Mouse (Mus musculus) kidney, postnatal 25 days (tissue): ENCODE data around the gene Mknk1.

Experiments
- DNase-seq, 2 experiments: peaks; one replicate each; pipeline ENCODE4 v3.0.0; 2021; ENCODE audit warnings: mixed read lengths in 2 of 2

The Mknk1 gene

DNA sequence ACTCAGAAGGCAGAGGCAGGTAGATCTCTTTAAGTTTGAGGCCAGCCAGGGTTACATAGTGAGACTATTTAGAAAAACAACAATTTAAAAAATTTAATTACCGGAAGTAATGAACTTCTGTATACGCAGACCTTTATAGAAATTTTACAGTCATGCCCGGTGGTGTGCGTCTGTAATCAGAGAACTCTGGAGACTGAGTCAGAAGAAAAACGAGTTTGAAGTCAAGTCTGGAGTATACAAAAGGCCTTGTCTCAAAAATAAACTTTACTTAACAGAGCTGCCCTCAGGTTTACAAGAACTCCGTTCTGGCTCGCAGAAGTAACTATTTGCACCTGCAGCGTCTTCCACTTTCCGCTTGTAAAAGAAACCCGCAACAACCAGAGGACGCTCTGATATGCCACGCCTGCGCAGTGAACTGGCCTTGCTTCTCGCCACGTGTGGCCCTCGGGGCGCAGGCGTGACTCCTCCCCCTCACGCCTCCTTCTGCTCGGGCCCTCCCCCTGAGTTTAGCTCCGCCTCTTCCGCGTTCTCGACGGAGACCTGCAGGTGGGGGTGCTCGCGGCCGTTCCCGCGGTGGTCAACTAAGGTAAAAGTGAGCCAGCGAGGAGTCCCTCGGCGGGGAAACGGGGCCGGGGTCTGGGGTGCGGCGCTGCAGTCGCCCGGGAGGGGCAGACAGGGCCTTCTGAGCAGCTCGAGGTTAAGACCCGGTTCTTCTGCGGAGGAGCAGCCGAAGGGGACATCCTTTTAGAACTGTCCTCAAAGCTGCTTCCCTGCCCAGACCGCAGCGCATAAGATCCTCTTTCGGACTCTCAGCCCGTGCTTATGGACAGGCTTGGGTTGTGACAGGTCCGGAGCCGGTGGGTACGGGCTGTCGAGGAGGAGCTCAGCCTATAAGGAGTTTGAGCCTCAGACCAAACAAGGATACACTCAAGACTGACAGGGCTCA lies at the start of gene Mknk1:
Gene Mknk1 (plus strand): TSS at position 503 of the 946 bp plus-strand sequence.
- DNase-seq, result peak; percentile 96 to 97

DNA sequence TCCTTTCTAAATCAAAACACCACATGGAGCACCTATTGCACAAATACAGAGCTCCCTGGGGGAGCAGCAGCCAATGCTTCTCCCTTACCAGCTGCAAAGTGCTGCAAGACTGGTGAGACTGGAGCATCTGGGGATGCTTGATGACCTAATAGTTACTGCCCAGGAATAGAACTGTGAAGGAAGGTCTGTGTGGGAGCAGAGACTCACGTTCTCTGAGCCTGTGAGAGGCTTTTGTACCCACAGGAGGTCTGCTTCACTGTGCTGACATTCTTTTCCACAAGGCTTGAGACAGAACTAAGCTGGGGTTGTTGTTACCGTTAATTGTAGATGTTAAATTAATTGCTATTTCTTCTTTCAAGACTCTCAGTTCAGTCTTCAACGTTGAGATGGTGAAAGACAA lies 48.1 kb upstream of the Mknk1 start:
- no peak for DNase-seq

DNA sequence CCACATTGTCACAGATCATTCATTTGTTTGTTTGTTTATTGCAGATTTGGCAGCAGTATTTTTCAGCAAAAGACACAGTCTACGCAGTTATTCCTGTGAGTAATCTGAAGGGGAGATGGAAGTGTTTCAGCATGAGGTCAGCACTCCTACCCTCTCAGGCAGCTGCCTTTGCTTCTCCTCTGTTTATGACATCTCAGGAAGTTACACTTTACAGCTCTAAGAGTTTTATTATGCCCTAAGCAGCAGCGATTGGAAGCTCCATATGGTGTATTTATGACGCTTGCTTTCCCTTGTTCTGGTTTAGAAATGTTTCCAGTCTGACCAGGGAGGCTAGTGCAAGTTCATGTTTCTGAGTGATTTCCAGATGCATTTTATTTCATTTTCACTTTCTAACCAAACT lies 43.6 kb upstream of the Mknk1 start:
- no peak for DNase-seq

DNA sequence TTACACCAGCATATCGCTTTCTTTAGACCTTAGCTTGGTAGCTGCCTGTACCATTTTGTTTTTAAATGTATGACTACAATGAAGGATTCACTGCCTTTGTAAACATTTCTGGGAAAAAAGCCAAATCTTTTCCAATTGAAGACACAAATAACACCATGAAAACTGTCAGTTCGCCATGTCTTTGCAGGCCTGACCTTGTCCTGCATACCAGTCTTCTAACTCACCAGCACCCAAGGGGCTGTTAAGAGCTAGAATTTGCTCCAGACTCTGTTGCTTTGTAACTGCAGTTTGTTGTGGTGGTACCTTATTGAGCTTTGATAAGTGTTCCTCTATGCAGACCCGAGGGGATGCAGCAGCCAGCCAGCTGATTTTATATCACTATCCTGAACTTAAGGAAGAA lies 39.0 kb upstream of the Mknk1 start:
- DNase-seq, result no peak

DNA sequence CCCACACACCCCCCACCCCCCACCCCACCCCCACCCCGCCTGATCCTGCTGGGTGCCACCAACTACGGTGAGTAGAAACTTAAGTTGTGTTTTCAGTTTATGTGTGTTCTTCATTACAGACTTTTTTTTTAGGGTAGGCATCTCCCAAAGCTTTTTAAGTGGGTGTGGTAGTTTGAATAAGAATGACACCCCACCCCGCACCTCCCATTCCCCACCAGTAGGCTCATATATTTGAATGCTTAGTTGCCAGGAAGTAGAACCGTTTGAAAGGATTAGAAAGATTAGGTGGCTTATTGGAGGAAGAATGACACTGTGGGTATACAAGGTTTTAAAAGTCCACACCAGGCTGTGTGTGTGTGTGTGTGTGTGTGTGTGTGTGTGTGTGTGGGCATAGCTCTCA lies 26.7 kb upstream of the Mknk1 start:
- DNase-seq, result no peak

DNA sequence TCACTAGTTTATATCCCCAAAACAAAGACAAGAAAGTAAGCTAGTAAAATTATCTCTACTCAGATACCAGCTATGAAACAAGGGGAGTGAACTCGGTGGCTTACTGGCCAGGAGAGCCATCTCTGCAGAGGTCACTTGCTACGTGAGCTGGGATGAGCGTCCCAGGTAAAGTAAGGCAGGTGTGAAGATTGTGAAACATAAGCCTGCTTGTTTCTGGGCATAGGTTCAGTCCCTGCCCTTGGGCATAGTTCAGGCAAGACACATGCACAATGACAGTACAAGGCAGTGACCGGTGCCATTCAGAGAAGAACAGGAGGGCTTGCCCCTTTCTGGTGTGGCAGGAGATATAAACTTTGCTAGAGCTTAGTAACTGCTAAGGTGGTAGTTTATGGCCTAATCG lies 23.4 kb upstream of the Mknk1 start:
- no peak for DNase-seq

DNA sequence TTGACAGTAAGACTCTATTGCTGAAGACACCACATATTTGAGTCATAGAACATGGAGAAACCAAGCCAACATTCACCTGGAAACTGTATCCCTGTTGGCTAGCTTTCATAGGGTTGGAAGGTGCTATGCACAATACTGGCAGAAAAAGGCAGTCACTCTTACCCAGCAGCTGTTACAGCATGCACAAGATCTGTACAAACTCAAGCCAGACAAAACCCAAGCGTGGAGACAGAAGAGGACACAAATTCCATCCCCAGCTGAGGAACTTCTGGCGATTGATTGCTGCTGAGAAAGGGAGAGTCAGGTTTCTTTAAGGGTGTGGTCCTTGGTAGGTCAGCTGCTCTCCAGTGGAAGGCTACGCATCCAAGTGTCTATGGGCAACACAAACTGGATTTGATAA lies 18.8 kb upstream of the Mknk1 start:
- no peak for DNase-seq

DNA sequence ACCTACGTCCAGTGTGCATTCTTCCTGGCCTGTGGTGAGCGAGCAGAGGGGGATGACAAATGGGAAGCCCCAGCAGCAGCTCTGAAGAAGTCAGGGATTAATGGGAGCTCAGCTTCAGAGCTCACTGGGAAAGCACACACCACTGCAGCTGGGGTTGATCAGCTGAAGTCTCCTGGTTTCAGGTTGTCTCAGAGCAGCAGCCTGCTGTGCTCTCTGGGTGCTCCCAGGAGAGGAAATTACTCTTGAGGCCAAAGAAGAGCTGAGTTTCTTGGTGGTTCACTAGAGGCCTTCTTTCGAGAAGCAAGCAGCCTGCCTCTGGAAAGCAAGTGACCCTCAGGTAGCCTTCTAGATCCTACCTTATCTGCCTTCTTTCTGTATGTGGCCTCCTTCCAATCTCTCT lies 18.1 kb upstream of the Mknk1 start:
- DNase-seq, result no peak

DNA sequence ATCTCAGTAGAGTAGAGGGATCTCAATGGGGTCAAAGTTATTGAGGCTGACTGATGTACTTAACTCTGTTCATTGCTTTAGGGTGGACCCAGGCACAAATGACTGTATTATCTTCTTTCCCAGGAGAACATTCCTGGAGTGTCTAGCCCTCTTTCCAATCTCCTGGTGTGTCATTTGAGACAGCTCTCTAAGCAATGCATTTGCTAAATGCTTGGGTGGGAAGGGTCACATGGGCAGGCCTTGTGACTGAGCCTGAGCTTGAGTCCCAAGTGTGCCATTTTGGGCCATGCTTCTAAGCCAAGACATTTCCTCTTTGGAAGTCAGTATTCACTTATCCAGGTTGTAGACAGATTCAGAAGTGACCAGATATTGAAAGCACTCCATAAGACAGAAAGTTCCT lies 17.6 kb upstream of the Mknk1 start:
- no peak for DNase-seq

DNA sequence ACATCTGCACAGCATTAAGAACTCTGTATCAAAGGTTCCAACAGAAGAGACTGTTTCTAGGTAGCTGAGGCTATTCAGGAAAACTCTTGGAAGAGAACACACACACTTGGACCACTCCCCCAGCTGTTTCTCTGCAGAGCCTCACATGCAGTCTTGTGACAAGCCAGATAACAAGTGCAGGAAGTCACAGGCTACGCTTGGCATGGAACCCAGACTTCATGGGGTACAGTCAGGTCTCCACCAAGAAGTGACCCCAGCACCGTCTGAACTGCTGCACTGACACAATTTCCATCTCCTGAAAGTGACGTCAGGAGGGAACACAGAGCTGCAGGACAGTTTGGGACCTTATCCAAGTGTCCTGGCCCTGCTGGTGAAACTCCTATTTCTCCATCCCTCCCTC lies 17.1 kb upstream of the Mknk1 start:
- peak in 1 of 2 experiments; percentile 40 for DNase-seq

DNA sequence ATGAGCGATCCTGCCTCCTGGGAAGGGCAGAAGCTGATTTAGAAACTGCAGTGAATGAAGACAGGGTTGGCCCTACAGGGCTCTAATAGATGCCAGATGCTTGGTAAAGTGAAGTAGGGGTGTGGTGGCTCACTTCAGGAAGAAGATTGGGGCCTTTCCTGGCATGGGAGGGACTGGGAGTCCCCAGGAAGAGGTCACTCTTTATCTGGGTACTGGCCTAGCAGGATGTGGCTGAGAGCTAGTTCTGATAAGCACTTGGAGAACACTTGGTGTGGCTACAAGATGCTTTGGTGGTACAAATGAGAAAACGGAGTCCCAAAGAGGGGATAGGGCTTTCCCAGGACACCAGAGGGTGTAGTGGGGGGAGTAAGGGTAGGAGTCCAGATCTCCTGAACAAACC lies 14.8 kb upstream of the Mknk1 start:
- no peak for DNase-seq

DNA sequence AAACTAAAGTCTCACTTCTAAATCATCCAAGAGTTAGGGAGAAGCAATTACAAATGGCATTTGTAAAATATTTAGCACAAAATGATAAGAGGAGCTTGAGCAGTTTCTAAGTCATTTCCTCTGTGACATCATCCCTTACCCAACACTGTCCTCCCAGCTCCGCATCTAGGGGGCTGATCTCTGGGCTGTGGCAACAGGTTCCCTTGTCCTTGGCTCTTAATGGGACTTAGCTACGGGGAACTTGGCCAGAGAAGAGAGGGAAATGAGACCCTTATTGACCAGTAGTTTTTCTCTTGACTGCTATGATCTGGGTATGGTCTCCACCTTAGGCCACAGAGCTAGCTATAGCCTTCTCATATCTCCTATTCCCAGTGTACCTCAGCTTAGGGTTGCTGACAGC lies 13.7 kb upstream of the Mknk1 start:
- DNase-seq, result no peak

DNA sequence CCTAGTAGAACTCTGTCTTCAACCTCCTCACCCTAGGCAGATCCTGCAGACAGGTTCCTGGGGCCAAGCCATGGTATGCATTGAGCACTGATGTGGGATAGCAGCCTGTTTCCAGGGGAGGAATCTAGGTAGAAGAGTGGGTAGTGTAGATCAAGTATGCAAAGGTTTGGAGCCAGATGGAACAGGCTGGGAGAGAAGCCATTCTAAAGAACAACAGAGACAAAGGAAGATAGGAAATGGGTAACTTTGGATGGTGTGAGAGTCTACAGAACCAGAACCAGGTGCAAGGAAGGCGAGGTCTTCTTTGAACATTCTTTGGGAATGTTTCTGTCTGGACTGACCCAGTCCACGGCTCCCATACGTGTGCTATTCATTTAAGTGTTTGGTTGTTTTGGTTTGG lies 11.9 kb upstream of the Mknk1 start:
- DNase-seq, result no peak

DNA sequence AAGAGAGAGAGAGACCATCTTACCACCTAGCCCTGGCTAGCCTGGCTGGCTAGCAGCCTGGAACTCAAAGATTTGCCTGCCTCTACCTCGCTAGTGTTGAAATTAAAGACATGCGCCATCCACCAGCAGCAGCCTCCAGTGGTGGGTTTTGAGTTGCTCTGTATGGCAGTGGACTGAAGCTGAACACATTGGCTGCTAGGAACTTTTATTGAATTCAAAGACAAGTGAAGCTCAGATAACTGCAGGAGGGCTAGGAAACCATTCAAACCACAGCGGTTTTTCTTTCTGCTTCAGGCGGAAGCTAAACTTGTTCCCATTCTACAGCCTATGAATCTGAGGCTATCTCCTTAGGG lies 11.5 kb upstream of the Mknk1 start:
- DNase-seq, result no peak

DNA sequence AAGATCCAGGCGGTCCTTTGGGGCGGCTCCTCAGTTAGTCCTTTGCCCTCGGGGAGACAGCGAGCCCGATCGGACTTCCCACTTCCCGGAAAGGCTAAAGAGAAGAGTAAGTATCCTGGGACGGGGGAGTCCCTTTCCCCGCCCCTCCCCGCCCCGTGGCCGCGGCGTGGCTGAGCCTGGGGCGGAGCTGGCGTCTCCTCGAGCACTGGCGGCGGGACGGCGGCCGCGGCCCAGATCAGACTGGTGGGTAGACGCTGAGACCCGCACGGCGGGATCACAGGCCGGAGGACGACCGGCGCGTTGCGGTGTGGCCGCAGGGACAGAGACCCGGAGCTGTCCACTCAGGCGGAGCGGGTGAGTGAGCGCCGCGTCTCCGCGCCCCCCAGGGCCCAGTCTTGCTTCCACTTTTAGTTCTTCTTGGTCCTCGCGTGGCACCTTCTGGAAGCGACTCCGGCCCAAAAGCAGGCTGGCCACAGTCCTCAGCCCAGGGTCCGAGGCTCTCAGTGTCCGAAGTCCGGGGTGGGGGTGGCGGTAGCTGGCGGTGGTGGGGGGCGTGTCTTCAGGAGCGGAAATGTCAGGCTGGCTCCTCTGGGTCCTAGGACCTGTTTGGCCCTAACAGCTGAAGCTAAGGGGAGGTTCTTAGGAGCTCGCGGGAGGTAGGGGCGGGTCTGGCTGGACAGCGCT lies 11.0 kb upstream of the Mknk1 start, which contains the start of gene Mob3c:
Gene Mob3c (plus strand): TSS at position 205 of the 684 bp plus-strand sequence.
- DNase-seq, result peak; percentile 84 to 93

DNA sequence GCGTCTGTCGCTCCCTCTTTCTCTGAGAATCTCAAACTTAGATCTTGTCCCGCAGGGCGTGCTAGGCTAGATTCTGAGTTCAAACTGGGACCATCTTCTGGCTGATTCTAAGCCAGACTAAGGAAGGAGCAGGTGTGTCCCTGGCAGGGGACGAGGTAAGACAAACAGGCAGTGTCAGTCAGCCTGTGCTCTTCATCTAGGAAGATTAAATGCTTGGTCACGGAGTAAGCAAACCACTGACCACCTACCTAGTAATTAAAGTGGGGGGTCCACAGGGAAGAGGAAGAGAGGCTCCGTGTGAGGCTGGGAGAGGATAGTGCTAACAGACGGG lies 10.5 kb upstream of the Mknk1 start:
- DNase-seq, result no peak

DNA sequence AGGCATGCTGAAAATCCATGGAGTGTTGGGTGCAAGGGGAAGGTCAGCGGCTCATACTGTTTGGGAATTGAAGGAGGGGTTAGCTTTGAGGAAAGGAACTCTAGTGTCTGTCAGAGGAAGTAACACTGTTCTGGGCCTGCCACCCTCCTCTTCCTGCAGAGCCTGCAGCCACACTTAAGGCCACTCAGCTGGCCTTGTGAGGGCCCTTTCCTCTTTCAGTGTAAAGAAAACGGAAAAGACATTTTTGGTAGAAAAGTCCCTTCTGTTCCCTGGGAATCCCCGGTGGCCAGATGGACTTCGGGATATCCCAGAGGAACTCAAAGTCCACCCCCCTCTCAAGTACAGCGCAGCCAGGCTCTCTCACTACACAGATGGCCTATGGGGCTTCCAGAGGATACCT lies 8.5 kb upstream of the Mknk1 start:
- peak; percentile 3 to 46 for DNase-seq

DNA sequence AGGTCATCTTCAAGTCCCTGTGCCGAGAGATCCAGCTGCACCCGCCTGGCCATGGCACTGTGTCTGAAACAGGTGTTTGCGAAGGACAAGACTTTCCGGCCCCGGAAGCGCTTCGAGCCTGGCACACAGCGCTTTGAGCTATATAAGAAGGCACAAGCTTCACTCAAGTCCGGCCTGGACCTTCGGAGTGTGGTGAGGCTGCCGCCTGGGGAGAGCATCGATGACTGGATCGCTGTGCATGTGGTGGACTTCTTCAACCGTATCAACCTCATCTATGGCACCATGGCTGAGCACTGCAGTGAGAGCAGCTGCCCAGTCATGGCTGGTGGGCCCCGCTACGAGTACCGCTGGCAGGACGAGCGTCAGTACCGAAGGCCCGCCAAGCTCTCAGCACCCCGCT lies 7.8 kb upstream of the Mknk1 start:
- no peak for DNase-seq

DNA sequence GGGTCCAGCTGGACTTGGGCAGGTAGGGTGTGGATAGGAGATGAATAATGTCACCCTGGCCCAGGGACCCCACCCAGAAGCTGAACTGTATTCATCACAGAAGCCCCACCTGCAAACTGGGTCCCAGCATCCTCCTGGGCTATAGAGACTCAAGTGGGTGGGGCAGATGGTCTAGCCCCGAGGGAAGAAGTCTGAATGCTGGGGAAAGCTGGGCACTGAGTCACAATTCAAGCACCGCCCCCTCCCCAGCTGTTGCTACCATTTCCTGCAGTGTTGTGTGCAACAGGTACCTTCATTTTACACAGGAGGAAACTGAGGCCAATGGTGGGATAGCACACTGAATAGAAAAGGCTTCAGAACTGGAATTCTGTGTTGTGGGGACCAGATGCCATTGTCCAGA lies 7.0 kb upstream of the Mknk1 start:
- no peak for DNase-seq

DNA sequence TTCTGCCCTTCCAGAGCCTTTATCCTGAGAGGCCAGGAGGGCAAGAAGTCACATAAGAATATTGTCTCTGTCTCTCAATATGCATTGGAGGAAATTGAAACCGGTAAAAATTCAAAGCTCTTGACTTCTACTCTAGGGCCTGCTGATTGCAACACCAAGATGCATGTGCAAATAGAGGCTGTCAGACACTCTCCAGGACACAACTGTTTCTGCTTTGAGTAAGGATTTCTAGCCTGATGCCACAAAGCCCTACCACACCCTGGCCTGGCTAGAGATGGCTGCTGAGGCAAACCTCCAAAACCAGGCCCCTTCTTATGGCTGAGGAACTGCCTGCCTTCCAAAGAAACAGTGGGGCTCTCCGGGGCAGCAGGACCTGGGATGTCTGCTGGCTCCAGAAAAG lies 3.4 kb upstream of the Mknk1 start:
- DNase-seq, result no peak

DNA sequence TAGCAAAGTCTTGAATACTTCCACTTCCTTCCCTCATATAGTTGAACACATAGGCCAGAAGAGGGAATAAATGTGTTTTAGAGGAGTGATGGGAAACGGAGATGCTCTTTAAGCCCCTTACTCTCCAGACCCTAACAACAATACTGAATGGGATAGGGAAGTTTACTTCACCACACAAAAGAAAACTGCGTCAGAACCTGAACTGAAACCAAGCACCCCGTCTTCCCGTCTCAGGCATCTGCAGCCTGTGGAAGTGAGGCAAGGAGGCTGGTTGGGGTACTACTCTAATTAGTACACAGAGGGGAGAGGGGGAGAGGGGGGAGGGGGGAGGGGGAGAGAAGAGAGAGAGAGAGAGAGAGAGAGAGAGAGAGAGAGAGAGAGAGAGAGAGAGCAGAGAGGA lies 802 bp upstream of the Mknk1 start:
- DNase-seq, result no peak

DNA sequence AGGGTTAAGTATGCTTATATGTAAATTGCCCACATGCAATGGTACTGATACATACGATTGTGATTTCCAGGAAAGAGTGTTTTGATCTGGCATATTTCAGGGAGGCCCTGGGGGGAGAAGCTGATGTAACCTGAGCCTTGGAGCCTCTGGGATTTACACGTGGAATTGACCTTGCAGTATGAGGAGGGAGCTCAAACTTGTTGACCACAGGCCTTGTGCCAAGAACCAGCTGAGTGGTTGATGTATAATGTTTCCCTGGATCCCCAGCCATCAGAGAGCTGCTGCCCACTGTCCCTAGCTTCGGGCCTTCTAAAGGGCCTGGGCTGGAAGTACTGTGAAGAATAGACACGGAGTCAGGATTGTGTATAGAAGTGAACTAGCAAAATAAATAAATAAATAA lies 958 bp downstream of the Mknk1 start:
- peak; percentile 26 to 54 for DNase-seq

DNA sequence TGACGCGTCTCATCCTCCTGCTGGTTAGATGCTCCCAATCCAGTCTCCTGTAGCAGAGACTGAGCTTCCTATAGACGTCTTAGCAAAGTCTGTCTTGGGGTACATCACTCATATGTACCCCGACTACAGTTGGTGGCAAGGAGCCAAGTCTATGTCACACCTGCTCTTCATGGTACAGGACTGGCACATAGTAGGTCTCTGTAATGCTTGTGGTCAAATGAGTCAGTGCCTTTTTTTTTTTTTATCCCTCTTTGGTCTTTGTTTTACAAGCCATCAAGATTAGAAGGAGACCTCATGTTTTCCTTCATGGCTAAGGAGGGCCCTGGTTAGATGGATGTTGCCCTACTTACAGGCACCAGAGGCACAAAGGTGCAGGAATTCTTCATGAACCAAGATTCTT lies 1.8 kb downstream of the Mknk1 start:
- no peak for DNase-seq

DNA sequence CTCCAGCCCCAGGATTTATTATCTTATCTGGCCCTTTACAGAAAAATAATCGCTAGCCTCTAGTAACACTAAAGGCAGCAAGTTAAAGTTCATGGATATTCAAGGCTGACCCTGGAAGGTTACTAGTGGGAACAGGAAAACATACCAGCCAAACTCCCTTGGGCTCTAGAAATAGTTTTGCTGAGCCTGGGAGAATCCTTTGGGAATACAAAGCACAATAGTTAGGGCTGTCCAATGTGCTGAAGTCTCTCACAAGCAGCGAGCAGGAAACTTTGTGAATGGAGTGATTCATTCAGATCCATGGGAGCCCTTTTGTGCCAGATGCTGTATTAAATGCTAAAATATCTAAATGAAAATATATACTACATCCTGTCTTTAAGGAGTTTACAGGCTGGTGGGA lies 7.7 kb downstream of the Mknk1 start:
- DNase-seq, result no peak

DNA sequence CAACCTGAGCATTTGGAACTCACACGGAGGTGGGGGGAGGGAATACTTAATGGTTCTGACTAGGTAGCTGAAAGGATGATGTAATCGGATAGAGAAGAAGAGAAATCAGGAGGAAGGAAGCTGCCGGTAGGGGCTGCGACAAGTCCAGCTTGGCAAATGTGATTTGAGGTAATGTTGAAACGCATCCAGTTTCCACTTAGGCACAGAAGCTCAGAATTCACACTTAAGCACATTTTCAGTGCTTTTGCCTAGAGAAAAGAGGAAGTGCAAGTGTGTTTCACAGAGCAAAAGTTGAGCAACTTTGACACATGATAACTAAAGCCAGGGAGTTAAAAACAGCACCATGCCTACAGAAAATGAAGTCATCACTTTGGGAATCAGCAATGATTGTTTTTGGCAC lies 8.4 kb downstream of the Mknk1 start:
- no peak for DNase-seq
